Mouse (Mus musculus) kidney, postnatal 36 days (tissue): ENCODE measurements at regions not wholly inside any gene's neighbourhood (a gene's known extent, or its start where the extent isn't known, plus 50 kb on each side); places are given as distances from the start of the nearest gene placed in this dataset.

Experiments
- DNase-seq, 2 experiments: peaks; one replicate each; pipeline ENCODE4 v3.0.0; 2021 to 2022; ENCODE audit warnings: mixed read lengths in 2 of 2

- no peak for DNase-seq
These were observed 73.8 kb upstream of the Marcks start for GRCm38 (mm10) chr10:37212350-37213035.

DNA sequence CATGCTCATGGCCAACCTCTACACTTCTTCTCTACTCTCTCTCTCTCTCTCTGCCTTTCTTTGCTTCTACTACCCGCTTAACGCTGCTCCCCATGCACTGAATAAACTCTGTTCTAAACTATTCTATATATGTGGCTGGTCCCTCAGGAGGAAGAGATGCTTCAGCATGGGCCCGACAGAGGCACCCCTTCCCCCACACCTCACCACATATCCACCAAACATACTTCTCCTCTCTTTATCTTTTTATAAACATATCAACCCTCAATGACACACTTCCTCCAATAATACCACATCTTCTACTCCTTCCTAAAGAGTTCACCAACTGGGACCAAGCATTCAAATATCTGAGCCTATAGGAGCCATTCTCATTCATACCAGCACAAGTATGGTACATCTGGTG lies 72.6 kb upstream of the Marcks start:
- no peak for DNase-seq

GRCm38 (mm10) chr10:37210223-37210622 lies 71.5 kb upstream of the Marcks start:
- DNase-seq, result no peak

GRCm38 (mm10) chr10:37206986-37207385 lies 68.3 kb upstream of the Marcks start:
- DNase-seq, result no peak

DNA sequence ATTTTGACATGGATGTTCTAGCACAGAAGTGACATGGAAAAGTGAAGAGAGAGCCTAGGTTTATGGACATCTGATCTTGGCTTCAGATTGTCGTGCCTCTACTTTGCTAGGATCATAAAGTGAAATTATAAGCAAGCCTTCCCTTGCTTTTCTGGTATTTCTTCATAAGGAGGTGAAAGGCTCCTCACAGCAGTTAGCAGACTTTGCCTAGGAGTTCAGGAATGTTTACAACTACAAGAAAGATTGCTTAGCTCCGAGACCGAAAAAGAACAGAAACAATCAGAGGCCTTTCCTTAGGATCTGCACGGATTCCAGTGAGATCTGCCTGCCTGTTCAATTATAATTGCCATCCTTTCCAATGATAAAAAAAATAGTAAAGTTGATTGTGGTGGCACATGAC lies 67.8 kb upstream of the Marcks start:
- no peak for DNase-seq

GRCm38 (mm10) chr10:37203709-37204108 lies 65.0 kb upstream of the Marcks start:
- DNase-seq, result no peak

GRCm38 (mm10) chr10:37194798-37195453 lies 56.2 kb upstream of the Marcks start:
- DNase-seq, result peak in 1 of 2 experiments; percentile 10

- DNase-seq, result peak in 1 of 2 experiments; percentile 7
These were observed 55.5 kb upstream of the Marcks start for GRCm38 (mm10) chr10:37194131-37194797.

GRCm38 (mm10) chr10:37192661-37193060 lies 53.9 kb upstream of the Marcks start:
- no peak for DNase-seq

DNA sequence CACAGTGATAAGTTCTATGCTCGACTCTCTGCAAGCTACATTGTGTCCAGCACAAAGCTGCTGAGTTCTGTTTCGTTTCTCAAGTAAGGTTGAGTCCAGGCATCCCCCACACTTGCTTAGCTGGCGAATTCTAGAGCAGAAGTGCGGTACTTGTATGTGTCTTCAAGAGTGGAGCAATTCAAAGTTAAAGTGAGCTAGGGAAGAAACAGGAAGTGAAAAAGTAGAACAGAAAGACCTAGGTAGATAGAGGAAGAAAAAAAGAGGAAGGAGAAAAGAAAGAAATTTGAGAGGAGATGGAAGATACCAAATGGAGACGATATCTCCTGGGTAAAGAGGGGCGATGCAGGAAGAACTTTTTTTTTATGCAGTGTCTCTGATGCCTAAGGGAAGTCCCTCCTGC lies 51.4 kb upstream of the Marcks start:
- no peak for DNase-seq
